Mouse (Mus musculus): ENCODE results near the gene 9130204L05Rik.

9130204L05Rik gene

DNA sequence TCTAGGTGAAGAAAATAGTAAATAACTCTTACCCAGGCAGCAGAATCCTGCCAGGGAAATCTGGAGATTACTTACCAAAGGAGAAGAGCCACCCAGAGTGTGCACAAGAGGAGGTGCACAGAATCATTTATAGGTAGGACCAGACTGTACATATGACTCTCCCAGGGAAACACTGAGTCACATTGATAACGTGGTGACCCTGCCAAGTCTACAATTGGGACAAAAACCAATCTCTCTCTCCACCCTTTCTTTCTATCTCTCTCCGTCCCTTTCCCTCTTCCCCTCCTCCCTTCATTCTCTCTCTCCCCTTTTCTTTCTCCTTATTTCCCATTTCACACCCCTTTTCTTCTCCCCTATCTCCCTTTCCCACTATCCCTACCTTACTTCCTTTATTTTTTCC lies at the start of gene 9130204L05Rik:
9130204L05Rik (minus strand) TSS at position 101 of the 400 bp plus-strand sequence.
- no peak for DNase-seq

DNA sequence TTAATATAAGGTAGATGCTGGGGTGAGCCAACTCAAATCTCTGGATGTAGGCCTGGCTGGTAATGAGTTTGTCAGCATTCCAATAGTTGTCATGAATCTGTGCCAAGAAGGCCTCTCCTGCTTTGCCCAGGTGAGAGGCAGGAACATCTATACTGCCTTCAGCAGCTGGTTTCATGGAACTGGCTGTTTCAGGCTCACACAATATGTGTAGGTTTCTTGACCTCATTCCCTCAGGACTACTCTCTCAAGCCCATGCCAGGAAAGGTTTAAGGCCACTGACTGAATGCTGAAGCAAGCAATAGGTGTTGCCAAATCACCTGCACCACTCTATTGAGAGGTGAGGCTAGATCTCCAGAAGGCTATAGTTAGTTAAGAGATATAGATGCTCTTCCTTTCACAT lies 18.1 kb upstream of the 9130204L05Rik start:
- DNase-seq: no peak

DNA sequence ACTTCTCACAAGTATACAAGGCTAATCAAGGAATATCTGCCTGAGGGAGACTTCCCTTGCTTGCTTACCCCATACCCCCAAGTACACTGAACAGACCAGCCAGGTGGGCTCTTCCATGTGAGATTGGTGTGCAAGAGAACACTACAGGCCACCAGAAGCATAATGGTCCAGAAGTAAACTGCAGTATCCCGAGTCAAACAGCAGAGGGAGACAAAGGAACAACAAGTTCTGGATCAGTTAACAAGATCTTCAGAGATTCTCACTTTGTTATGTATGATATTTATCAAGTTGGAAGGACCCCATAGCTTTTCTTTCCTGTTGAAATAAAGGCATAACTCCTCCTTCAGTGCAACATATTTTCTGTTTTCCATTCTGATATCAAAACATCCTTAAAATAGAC lies 31.4 kb downstream of the 9130204L05Rik start:
- no peak for DNase-seq

DNA sequence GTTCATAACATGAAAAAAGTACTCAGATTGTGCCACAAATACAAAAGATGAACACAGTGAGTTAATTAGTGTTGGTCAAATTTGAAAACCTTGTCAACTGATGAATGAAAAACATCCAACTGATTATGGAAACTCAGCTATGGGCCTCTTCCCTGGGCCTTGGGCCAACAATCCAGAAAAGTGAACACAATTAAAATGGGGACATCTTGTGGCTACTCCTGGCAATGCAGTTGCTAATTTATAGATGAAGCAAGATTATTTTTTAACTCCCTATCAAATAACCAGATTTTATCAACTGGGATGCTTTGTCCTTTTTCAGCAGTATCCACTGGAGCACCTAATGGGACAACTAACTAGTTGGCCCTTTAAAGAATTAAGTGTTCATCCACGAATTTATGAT lies 37.9 kb downstream of the 9130204L05Rik start:
- DNase-seq: no peak

All from lung, postnatal 10 days (tissue).